Mouse (Mus musculus) E14TG2a.4 (cell line): ENCODE measurements around the gene Rasgef1c.

Experiments used
- CTCF ChIP-seq: conservative IDR thresholded peaks from 2 replicates; pipeline ENCODE4 v1.5.1; 2014; ENCODE audit warnings: low read length
- NANOG ChIP-seq: IDR thresholded peaks from 2 replicates; pipeline ENCODE4 v1.6.1; 2014; ENCODE audit warnings: borderline replicate concordance, low read length, mixed read lengths
- POU5F1 ChIP-seq: IDR thresholded peaks from 2 replicates; pipeline ENCODE4 v1.6.1; 2014; ENCODE audit warnings: low read length, borderline replicate concordance

GRCm38 (mm10) chr11:50022085-50022484, 120.5 kb downstream of the Rasgef1c start:
- TF ChIP-seq CTCF: no peak
- no peak for TF ChIP-seq POU5F1
- no peak for TF ChIP-seq NANOG
